Mouse (Mus musculus) kidney, adult 11 months (tissue): ENCODE data around the gene Cmtr2.

Experiments
- DNase-seq: peaks from one replicate; pipeline ENCODE4 v3.0.0; 2022

The Cmtr2 gene

DNA sequence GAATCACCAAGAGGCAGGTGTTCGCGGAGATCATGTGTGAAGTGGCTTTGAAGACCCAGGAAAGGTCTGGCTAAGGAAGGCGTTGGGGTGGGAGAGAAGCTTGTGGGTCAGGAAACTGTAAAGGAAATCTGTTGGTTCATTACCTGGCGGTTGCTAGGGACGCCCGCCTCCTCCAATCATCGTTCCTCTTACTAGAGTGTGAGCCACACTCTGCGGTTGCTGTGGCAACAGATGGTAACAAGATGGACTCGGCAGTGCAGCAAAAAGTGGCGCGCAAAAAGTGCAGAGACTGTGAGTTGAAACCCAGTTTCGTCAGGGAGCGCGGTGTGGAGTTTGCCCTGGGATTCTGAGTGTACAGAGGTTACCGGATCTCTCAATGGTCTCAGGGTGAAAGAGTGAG lies 51.3 kb downstream of the Cmtr2 start, which contains the start of gene Hydin:
Gene Hydin, plus strand, starts transcription at position 237 of the 400 bp plus-strand sequence.
- DNase-seq: peak; percentile 74

- DNase-seq: no peak
These were observed 51.8 kb downstream of the Cmtr2 start for GRCm38 (mm10) chr8:110267268-110267667.

DNA sequence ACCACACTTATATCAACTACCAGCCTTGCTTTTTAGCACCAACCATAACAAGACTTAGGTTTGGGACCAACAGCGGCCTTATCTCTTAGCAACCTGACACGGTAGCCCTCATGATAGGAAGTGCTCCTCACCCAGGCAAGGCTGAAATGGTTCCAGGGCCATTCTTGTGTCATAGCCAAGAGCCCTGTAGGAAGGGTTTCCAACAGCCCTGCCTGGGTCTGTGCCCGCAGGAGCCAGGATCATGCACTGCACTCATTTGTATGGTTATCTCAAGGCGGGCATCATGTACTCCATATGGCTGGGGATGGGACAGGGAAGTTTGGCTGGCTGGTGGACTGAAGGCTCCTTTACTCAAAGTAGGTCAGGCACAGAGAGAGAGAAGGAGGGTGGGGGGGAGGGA lies 55.2 kb downstream of the Cmtr2 start:
- DNase-seq: no peak

GRCm38 (mm10) chr8:110273394-110273793 lies 57.9 kb downstream of the Cmtr2 start:
- DNase-seq: no peak
